ENCODE assay signal across 11 mouse cellular contexts in the genomic region with DNA sequence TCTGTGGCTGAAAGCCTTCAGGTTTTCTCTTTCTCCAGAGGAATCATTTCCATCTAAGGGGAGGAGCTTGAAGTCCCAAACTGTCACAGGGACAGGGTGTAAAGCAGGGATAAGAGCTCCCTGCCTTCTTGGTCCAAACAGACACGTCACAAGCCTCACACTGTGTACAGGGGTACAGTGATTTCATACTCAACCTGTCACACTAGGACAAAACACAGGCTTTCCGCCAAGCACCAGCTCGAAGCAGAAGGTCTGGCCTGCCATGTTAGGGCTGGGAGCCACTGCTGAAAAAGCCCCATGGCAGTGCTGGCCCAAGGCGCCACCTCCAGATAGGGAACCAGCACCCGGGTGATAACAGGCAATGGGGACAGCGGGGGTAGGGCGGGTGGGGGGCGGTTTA. TPM values are rescaled to one million over a fixed set of nuclear protein-coding genes. Genes with fewer than 3 reads are reported as not detected.
DNase-seq lines count a peak whose midpoint lies in the region; ATAC-seq lines count a peak whose summit lies in the region.
"Had no signal": no experiment of that assay in that cellular context is flagged by ENCODE, and none has a peak within 500 bp of the region (broad histone marks: within the 10 kb centered on the region; RNA-seq: fewer than 3 reads in every experiment).

No protein-coding gene starts in this region.

- H3K4me1 ChIP-seq in heart, embryonic 16.5 days (ENCODE audit: control insufficient read depth, insufficient read depth, low read length), result peaks cover 17% of the 10 kb centered on the region

- intact Hi-C loops in left cerebral cortex, postnatal 4 days (cut with DNase I), result no loop called here
- intact Hi-C loops in left cerebral cortex, postnatal 14 days (cut with DNase I), result no loop called here

- H3K9me3 ChIP-seq in heart, embryonic 16.5 days (replicated peaks; ENCODE audit: control insufficient read depth, low read length), result no peaks in the 10 kb centered on the region

- no peaks in the 10 kb centered on the region for H3K27me3 ChIP-seq in heart, embryonic 16.5 days (ENCODE audit: control insufficient read depth, insufficient read depth, low read length)
- H3K27me3 ChIP-seq: CH12.LX had no signal

- 35% methylated on average over 8 of the region's 8 CpGs for WGBS in heart, embryonic 16.5 days

- H3K9ac ChIP-seq in heart, embryonic 16.5 days (ENCODE audit: low read length), result no peak overlapping the region

- H3K4me3 ChIP-seq in heart, embryonic 16.5 days (ENCODE audit: low read length), result no peak overlapping the region
- H3K4me3 ChIP-seq: myocyte had no signal

- no peaks in the 10 kb centered on the region for H3K36me3 ChIP-seq in heart, embryonic 16.5 days (ENCODE audit: control insufficient read depth, insufficient read depth)

- H3K4me2 ChIP-seq in heart, embryonic 16.5 days (ENCODE audit: low read depth, low read length), result no peak overlapping the region

- H3K27ac ChIP-seq in heart, embryonic 16.5 days (ENCODE audit: low read length), result peak overlapping the region; percentile 37; the same call in 1 of the 2 replicates
- H3K27ac ChIP-seq: kidney, postnatal 0 days had no signal

- ATAC-seq in heart, embryonic 16.5 days (replicated peaks; ENCODE audit: extremely low read depth, insufficient read depth, low FRiP score), result no peak
- ATAC-seq: inflammation-experienced regulatory T-cells, adult 6 months had no signal

- DNase-seq in left cerebral cortex, postnatal 4 days, result peak; percentile 65
- no peak for DNase-seq in left cerebral cortex, postnatal 14 days (ENCODE audit: low spot score in 2 of 2)
- peak; percentile 73 to 83 for DNase-seq in cerebellum, adult 18-20 months
- no peak for DNase-seq in layer of hippocampus, postnatal 36 days
- no peak for DNase-seq in adrenal gland, postnatal 14 days
- DNase-seq in natural killer cell, adult 2 months (ENCODE audit: low spot score in 2 of 2), result no peak

RNA-seq across cellular contexts. Expression of gene Stab1, which starts 4.4 kb away (rescaled TPM):
- 10 to 100 TPM; 23.9 to 30.5 TPM for total RNA-seq in left cerebral cortex, postnatal 4 days (2021)
- total RNA-seq in left cerebral cortex, postnatal 14 days (2021), result 10 to 100 TPM; 26.8 to 31.4 TPM
- polyA plus RNA-seq in heart, embryonic 16.5 days (2015; fragmentation: Nextera tagmentation; extraction: Ambion mirVana), result 36.6 and 43.8 TPM in 2 replicates
- 10 to 100 TPM; 16.6 to 24.0 TPM for total RNA-seq in layer of hippocampus, postnatal 36 days (2021)
- total RNA-seq in adrenal gland, postnatal 14 days (2021), result 74.4 and 78.6 TPM in 2 replicates

RNA-seq across cellular contexts. Expression of gene Nt5dc2, which starts 33.2 kb away (rescaled TPM):
- 10 to 100 TPM; 16.9 to 19.4 TPM for total RNA-seq in left cerebral cortex, postnatal 4 days (2021)
- total RNA-seq in left cerebral cortex, postnatal 14 days (2021), result 1 to 10 TPM; 5.7 to 6.4 TPM
- 288 and 319 TPM in 2 replicates for polyA plus RNA-seq in heart, embryonic 16.5 days (2015; fragmentation: Nextera tagmentation; extraction: Ambion mirVana)
- 10 to 100 TPM; 12.4 to 13.6 TPM for total RNA-seq in layer of hippocampus, postnatal 36 days (2021)
- total RNA-seq in adrenal gland, postnatal 14 days (2021), result 48.5 and 57.7 TPM in 2 replicates
- polyA plus RNA-seq: inflammation-experienced regulatory T-cells, adult 6 months had no signal

RNA-seq across cellular contexts. Expression of gene Smim4, which starts 35.3 kb away (rescaled TPM):
- total RNA-seq in left cerebral cortex, postnatal 4 days (2021), result 10 to 100 TPM; 24.8 to 25.7 TPM
- total RNA-seq in left cerebral cortex, postnatal 14 days (2021), result 10 to 100 TPM; 27.3 to 28.2 TPM
- 90.4 and 95.8 TPM in 2 replicates for polyA plus RNA-seq in heart, embryonic 16.5 days (2015; fragmentation: Nextera tagmentation; extraction: Ambion mirVana)
- total RNA-seq in layer of hippocampus, postnatal 36 days (2021), result 10 to 100 TPM; 24.6 to 27.7 TPM
- total RNA-seq in adrenal gland, postnatal 14 days (2021), result 75.2 and 104 TPM in 2 replicates

RNA-seq across cellular contexts. Expression of gene Tnnc1, which starts 44.0 kb away (rescaled TPM):
- 1 to 10 TPM; 1.4 to 1.7 TPM for total RNA-seq in left cerebral cortex, postnatal 4 days (2021)
- 10 to 100 TPM; 25.5 to 36.3 TPM for total RNA-seq in left cerebral cortex, postnatal 14 days (2021)
- 4,861 and 5,105 TPM in 2 replicates for polyA plus RNA-seq in heart, embryonic 16.5 days (2015; fragmentation: Nextera tagmentation; extraction: Ambion mirVana)
- 1 to 10 TPM; 3.8 to 4.4 TPM for total RNA-seq in layer of hippocampus, postnatal 36 days (2021)
- total RNA-seq in adrenal gland, postnatal 14 days (2021), result 0.67 and 1.3 TPM in 2 replicates
- polyA plus RNA-seq: inflammation-experienced regulatory T-cells, adult 6 months had no signal

RNA-seq across cellular contexts. Expression of gene Nisch, which starts 52.7 kb away (rescaled TPM):
- 100 to 1,000 TPM; 446 to 469 TPM for total RNA-seq in left cerebral cortex, postnatal 4 days (2021)
- total RNA-seq in left cerebral cortex, postnatal 14 days (2021), result 100 to 1,000 TPM; 393 to 408 TPM
- polyA plus RNA-seq in heart, embryonic 16.5 days (2015; fragmentation: Nextera tagmentation; extraction: Ambion mirVana), result 331 and 376 TPM in 2 replicates
- 100 to 1,000 TPM; 458 to 488 TPM for total RNA-seq in layer of hippocampus, postnatal 36 days (2021)
- total RNA-seq in adrenal gland, postnatal 14 days (2021), result 269 and 295 TPM in 2 replicates

Comparison
In these comparisons a context has a peak if more than half of its experiments do, and no peak if none do; other contexts are left out.
1. DNase-seq: peak in left cerebral cortex, postnatal 4 days (single experiment) and cerebellum, adult 18-20 months (2 of 2); none in left cerebral cortex, postnatal 14 days (0 of 2), layer of hippocampus, postnatal 36 days (0 of 2), adrenal gland, postnatal 14 days (single experiment) and natural killer cell, adult 2 months (0 of 2).